Mouse (Mus musculus): ENCODE data around the gene Tnni2. TPM values are rescaled to one million over a fixed set of nuclear protein-coding genes. Genes with fewer than 3 reads are reported as not detected.

Gene Tnni2
- total RNA-seq, 1 experiment, result 3.7 TPM

DNA sequence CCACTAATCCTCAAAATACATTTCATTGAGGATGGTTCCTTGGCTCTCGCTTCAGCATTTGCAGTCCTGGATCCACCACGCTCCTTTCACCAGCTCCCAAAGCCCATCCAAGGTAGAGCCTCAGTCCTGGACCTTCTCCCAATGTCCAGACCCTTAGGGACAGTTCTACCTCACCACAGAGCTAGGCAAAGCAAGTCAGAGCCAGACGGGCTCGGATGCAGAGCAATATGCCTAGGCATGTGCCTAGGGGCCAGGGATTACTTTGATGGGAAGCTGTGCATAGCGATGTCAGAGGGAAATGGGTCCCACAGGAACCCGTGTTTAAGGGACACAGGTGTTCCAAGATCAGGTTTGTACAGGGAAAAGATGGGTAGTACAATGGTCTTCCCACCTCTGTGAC is 3.7 kb downstream of the Tnni2 start:
- H3K4me1 ChIP-seq (ENCODE audit: control insufficient read depth in 2 of 2, insufficient read depth in 2 of 2, low read length in 2 of 2, poor library complexity in 1 of 2), result peaks cover 0 to 1% of the 10 kb centered on the region in 2 experiments; a peak in 1 of 4 replicates
- no peak for TF ChIP-seq HCFC1 (IDR thresholded peaks at IDR 0.05; ENCODE audit: borderline replicate concordance, insufficient read depth, low read length)
- TF ChIP-seq ZNF384 (IDR thresholded peaks at IDR 0.05; ENCODE audit: low read depth, low read length), result no peak
- TF ChIP-seq ZC3H11A (IDR thresholded peaks at IDR 0.05; ENCODE audit: borderline replicate concordance, low read depth, low read length), result no peak
- TF ChIP-seq CHD2 (IDR thresholded peaks at IDR 0.05; ENCODE audit: low read depth, low read length), result no peak
- no peak for TF ChIP-seq MAFK (IDR thresholded peaks at IDR 0.05; ENCODE audit: insufficient read depth, low read depth, low read length)
- in situ Hi-C loops (cut with MboI; ENCODE audit: low sequenced_read_pairs in 2 of 2, unreplicated experiment in 2 of 2), result no loop called here

DNA sequence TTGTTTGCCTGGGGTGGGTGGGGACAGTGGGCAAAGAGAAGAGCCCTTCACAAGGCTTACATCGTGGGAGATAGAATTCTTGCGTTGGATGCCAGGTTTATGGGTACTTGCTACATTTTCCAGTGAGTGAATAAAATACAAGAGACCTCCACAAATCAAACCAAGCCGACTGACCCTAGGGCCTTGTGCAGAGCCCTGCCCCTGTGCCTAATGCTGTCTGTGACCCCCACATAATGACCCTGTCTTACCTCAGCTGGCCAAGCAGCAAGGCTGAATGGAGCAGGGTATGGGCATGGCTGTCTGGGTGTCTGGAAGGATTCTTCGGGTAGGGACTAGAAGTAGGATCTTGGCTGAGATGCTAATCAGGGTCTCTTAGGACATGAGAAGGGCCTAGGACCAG is 4.7 kb downstream of the Tnni2 start:
- H3K36me3 ChIP-seq (ENCODE audit: control insufficient read depth, insufficient read depth, low read length, poor library complexity, severe bottlenecking), result no peaks in the 10 kb centered on the region
- no peak for DNase-seq (ENCODE audit: low read depth, low spot score)
- H3K27ac ChIP-seq (ENCODE audit: insufficient read depth, low read depth, low read length, poor library complexity, severe bottlenecking), result no peak overlapping the region
- no peak overlapping the region for H3K9ac ChIP-seq (ENCODE audit: insufficient read depth, low read depth, low read length, poor library complexity, severe bottlenecking)
- TF ChIP-seq ZC3H11A (IDR thresholded peaks at IDR 0.05; ENCODE audit: borderline replicate concordance, low read depth, low read length) (no peak), HCFC1 (IDR thresholded peaks at IDR 0.05; ENCODE audit: borderline replicate concordance, insufficient read depth, low read length) (no peak), ZNF384 (IDR thresholded peaks at IDR 0.05; ENCODE audit: low read depth, low read length) (no peak), MAFK (IDR thresholded peaks at IDR 0.05; ENCODE audit: insufficient read depth, low read depth, low read length) (no peak), CHD2 (IDR thresholded peaks at IDR 0.05; ENCODE audit: low read depth, low read length) (no peak)
- peaks cover 0 to 1% of the 10 kb centered on the region in 2 experiments; a peak in 1 of 4 replicates for H3K4me1 ChIP-seq (ENCODE audit: control insufficient read depth in 2 of 2, insufficient read depth in 2 of 2, low read length in 2 of 2, poor library complexity in 1 of 2)
- H3K9me3 ChIP-seq (ENCODE audit: control insufficient read depth, insufficient read depth, low read depth, low read length), result no peaks in the 10 kb centered on the region
- in situ Hi-C loops (cut with MboI; ENCODE audit: low sequenced_read_pairs in 2 of 2, unreplicated experiment in 2 of 2), result no loop called here
- no peak overlapping the region for H3K4me3 ChIP-seq (ENCODE audit: insufficient read depth in 1 of 2, low read depth in 1 of 2, low read length in 2 of 2, poor library complexity in 1 of 2, severe bottlenecking in 1 of 2)

More for the DNA sequence above, 3.7 kb downstream of the Tnni2 start:
- Histone ChIP-seq H3K9me3 (ENCODE audit: control insufficient read depth, insufficient read depth, low read depth, low read length) (no peaks in the 10 kb centered on the region), H3K4me3 (ENCODE audit: insufficient read depth in 1 of 2, low read depth in 1 of 2, low read length in 2 of 2, poor library complexity in 1 of 2, severe bottlenecking in 1 of 2) (no peak overlapping the region), H3K36me3 (ENCODE audit: control insufficient read depth, insufficient read depth, low read length, poor library complexity, severe bottlenecking) (no peaks in the 10 kb centered on the region), H3K9ac (ENCODE audit: insufficient read depth, low read depth, low read length, poor library complexity, severe bottlenecking) (no peak overlapping the region; the same call in 1 of the 2 replicates), H3K27ac (ENCODE audit: insufficient read depth, low read depth, low read length, poor library complexity, severe bottlenecking) (no peak overlapping the region)
- no peak for DNase-seq (ENCODE audit: low read depth, low spot score)

DNA sequence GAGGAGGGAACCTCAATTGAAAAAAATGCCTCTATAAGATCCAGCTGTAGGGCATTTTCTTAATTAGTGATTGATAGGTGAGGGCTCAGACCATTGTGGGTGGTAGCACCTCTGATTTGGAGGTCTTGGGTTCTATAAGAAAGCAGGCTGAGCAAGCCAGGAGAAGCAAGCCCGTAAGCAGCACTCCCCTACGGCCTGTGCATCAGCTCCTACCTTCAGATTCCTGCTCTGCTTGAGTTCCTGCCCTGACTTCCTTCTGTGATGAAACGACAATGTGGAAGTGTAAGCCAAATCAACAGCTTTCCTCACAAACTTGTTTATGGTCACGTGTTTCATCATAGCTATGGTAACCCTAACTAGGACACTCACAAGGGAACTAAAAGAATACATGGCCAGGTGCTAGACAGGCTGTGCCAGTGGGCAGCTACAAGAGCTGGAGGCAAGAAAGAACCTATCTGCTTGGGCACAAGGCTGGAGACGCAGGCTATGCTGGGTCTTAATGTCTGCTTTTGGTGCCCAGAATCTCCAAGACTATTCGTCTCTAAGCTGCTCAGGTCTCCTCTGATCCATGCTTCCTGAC is 7.5 kb downstream of the Tnni2 start:
- Histone ChIP-seq H3K9ac (ENCODE audit: insufficient read depth, low read depth, low read length, poor library complexity, severe bottlenecking) (no peak overlapping the region), H3K27ac (ENCODE audit: insufficient read depth, low read depth, low read length, poor library complexity, severe bottlenecking) (no peak overlapping the region), H3K4me3 (ENCODE audit: insufficient read depth in 1 of 2, low read depth in 1 of 2, low read length in 2 of 2, poor library complexity in 1 of 2, severe bottlenecking in 1 of 2) (no peak overlapping the region), H3K36me3 (ENCODE audit: control insufficient read depth, insufficient read depth, low read length, poor library complexity, severe bottlenecking) (no peaks in the 10 kb centered on the region), H3K4me1 (ENCODE audit: control insufficient read depth in 2 of 2, insufficient read depth in 2 of 2, low read length in 2 of 2, poor library complexity in 1 of 2) (no peaks in the 10 kb centered on the region), H3K9me3 (ENCODE audit: control insufficient read depth, insufficient read depth, low read depth, low read length) (no peaks in the 10 kb centered on the region)
- TF ChIP-seq HCFC1 (IDR thresholded peaks at IDR 0.05; ENCODE audit: borderline replicate concordance, insufficient read depth, low read length) (no peak), CHD2 (IDR thresholded peaks at IDR 0.05; ENCODE audit: low read depth, low read length) (no peak), ZNF384 (IDR thresholded peaks at IDR 0.05; ENCODE audit: low read depth, low read length) (no peak), MAFK (IDR thresholded peaks at IDR 0.05; ENCODE audit: insufficient read depth, low read depth, low read length) (no peak), ZC3H11A (IDR thresholded peaks at IDR 0.05; ENCODE audit: borderline replicate concordance, low read depth, low read length) (no peak)
- in situ Hi-C loops (cut with MboI; ENCODE audit: low sequenced_read_pairs in 2 of 2, unreplicated experiment in 2 of 2), result no loop called here
- no peak for DNase-seq (ENCODE audit: low read depth, low spot score)

DNA sequence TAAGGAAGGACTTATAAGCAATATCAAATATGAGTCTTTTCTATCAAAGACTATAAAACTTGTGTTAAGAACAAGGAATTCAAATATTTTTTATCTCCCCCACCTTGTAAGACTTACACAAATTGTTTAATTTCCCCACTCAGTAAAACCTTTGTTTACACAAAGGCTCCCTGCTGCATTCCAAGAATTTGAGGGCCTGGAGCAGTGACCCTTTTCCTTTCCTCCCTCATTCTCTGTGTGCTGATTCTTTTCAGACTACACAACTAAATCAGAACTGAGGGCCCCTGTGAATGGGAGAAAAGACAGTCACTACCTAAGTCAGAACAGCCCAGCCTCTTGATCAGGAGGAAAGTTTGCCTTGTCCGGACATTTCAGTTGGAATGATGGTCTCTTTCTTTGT is 13.1 kb downstream of the Tnni2 start:
- Histone ChIP-seq H3K9me3 (ENCODE audit: control insufficient read depth, insufficient read depth, low read depth, low read length) (no peaks in the 10 kb centered on the region), H3K9ac (ENCODE audit: insufficient read depth, low read depth, low read length, poor library complexity, severe bottlenecking) (no peak overlapping the region), H3K4me1 (ENCODE audit: control insufficient read depth in 2 of 2, insufficient read depth in 2 of 2, low read length in 2 of 2, poor library complexity in 1 of 2) (no peaks in the 10 kb centered on the region), H3K36me3 (ENCODE audit: control insufficient read depth, insufficient read depth, low read length, poor library complexity, severe bottlenecking) (no peaks in the 10 kb centered on the region), H3K27ac (ENCODE audit: insufficient read depth, low read depth, low read length, poor library complexity, severe bottlenecking) (no peak overlapping the region), H3K4me3 (ENCODE audit: insufficient read depth in 1 of 2, low read depth in 1 of 2, low read length in 2 of 2, poor library complexity in 1 of 2, severe bottlenecking in 1 of 2) (no peak overlapping the region)
- in situ Hi-C loops (cut with MboI; ENCODE audit: low sequenced_read_pairs in 2 of 2, unreplicated experiment in 2 of 2), result no loop called here
- TF ChIP-seq HCFC1 (IDR thresholded peaks at IDR 0.05; ENCODE audit: borderline replicate concordance, insufficient read depth, low read length), result no peak
- DNase-seq (ENCODE audit: low read depth, low spot score), result no peak

GRCm38 (mm10) chr7:142455251-142455650 is 13.6 kb downstream of the Tnni2 start:
- Histone ChIP-seq H3K4me1 (ENCODE audit: control insufficient read depth in 2 of 2, insufficient read depth in 2 of 2, low read length in 2 of 2, poor library complexity in 1 of 2) (no peaks in the 10 kb centered on the region), H3K9ac (ENCODE audit: insufficient read depth, low read depth, low read length, poor library complexity, severe bottlenecking) (no peak overlapping the region), H3K4me3 (ENCODE audit: insufficient read depth in 1 of 2, low read depth in 1 of 2, low read length in 2 of 2, poor library complexity in 1 of 2, severe bottlenecking in 1 of 2) (no peak overlapping the region), H3K27ac (ENCODE audit: insufficient read depth, low read depth, low read length, poor library complexity, severe bottlenecking) (no peak overlapping the region), H3K36me3 (ENCODE audit: control insufficient read depth, insufficient read depth, low read length, poor library complexity, severe bottlenecking) (no peaks in the 10 kb centered on the region), H3K9me3 (ENCODE audit: control insufficient read depth, insufficient read depth, low read depth, low read length) (no peaks in the 10 kb centered on the region)
- in situ Hi-C loops (cut with MboI; ENCODE audit: low sequenced_read_pairs in 2 of 2, unreplicated experiment in 2 of 2), result no loop called here
- no peak for DNase-seq (ENCODE audit: low read depth, low spot score)
- no peak for TF ChIP-seq CHD2 (IDR thresholded peaks at IDR 0.05; ENCODE audit: low read depth, low read length)
- TF ChIP-seq ZC3H11A (IDR thresholded peaks at IDR 0.05; ENCODE audit: borderline replicate concordance, low read depth, low read length), result no peak
- no peak for TF ChIP-seq ZNF384 (IDR thresholded peaks at IDR 0.05; ENCODE audit: low read depth, low read length)
- TF ChIP-seq HCFC1 (IDR thresholded peaks at IDR 0.05; ENCODE audit: borderline replicate concordance, insufficient read depth, low read length), result no peak
- TF ChIP-seq MAFK (IDR thresholded peaks at IDR 0.05; ENCODE audit: insufficient read depth, low read depth, low read length), result no peak
